Mouse (Mus musculus) spleen, postnatal 4 days (tissue): ENCODE results near the gene Olfr986.

Experiments
- DNase-seq, 2 experiments: peaks; one replicate each; pipeline ENCODE4 v3.0.0; 2022; ENCODE audit warnings: low spot score in 2 of 2

Gene Olfr986

DNA sequence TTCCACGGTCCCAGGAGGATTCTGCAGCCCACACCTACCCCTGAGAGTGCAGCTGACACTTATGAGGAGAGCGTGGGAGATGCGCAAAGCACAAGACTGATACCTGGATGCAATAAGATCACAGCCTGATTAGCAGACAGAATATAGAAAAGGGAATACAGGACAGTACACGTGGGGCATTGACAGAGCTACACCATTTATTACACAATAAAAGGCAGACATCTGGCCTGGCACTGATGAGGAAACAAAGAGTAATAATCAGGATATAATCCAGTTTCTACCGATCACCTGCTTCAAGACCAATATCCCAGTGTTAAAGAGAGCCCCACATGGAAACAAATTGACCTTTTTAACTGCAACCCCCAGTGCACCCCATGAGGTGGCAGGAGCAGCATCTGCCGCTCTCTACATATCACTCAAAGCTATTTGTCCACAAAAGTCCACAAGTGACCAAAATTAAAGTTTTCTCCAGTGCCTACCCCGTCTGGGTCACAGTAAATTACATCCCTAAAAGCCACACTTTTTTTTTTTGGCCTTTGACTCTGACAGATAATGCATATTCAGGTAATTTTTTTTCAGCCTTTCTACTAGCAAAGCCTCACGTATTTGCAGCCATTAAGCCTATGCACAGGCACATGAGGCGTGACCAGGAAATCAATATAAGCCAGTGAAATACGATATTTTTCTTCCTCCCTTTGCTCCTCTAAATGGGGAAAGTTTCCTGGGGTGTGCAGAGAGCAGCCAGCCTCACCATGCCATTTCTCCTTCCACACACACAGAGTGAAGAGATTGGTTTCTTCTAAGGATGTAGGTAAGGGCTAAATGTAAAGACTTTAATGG, 53.7 kb downstream of the Olfr986 start:
- DNase-seq = no peak

DNA sequence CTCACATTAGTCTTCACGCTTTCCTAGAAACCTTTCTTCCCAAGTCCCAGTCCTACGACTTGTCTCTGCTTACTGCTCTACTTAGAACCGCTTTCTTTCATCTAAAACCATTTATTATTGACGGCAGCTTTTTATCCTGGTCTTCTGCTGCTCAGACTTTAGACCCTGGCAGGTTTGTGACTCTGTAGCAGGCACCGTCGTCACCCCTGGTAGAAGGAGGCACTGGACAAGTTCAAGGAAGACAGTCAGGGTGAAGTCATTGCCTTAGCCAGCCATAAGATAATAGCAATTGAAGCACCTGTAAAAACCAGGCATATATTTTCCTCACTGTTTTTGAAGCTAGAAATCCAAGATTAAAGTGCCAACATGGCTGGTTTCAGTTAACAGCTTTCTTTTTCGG, 54.5 kb downstream of the Olfr986 start:
- no peak for DNase-seq
